Mouse (Mus musculus): ENCODE data around the gene Mbtps1. TPM values are rescaled to one million over a fixed set of nuclear protein-coding genes. Genes with fewer than 3 reads are reported as not detected.
A peak's percentile ranks its signal among the peaks of the same experiment; 100 is the strongest.

Gene Mbtps1
- total and polyA plus RNA-seq, 3 experiments = 33.1 to 59.9 TPM; not detected in 1

- Histone ChIP-seq H3K36me3 (ENCODE audit: control insufficient read depth in 1 of 2, insufficient read depth in 2 of 2, low read length in 2 of 2) (peaks cover 17 to 26% of the 10 kb centered on the region in 2 experiments), H3K79me2 (ENCODE audit: control insufficient read depth, insufficient read depth, low read length, poor library complexity) (no peaks in the 10 kb centered on the region), H3K27ac (ENCODE audit: control insufficient read depth, low read depth, low read length) (peak overlapping the region; percentile 75), H3K27me3 (ENCODE audit: control insufficient read depth in 1 of 2, insufficient read depth in 2 of 2, low read length in 2 of 2) (no peaks in the 10 kb centered on the region), H3K4me3 (ENCODE audit: control insufficient read depth in 1 of 2, insufficient read depth in 1 of 2, low read depth in 2 of 2, low read length in 2 of 2) (no peak overlapping the region), H3K9me3 (replicated peaks; ENCODE audit: insufficient read depth, low read length) (no peaks in the 10 kb centered on the region), H3K4me1 (ENCODE audit: control insufficient read depth in 1 of 2, insufficient read depth in 2 of 2, low read length in 2 of 2) (peaks cover 25 to 29% of the 10 kb centered on the region in 2 experiments), H3K9ac (ENCODE audit: control insufficient read depth, low read depth, low read length, poor library complexity, severe bottlenecking) (no peak overlapping the region)
- DNase-seq (ENCODE audit: low read depth, low spot score) = peak; percentile 13
- no peak for TF ChIP-seq TBP (IDR thresholded peaks at IDR 0.05; ENCODE audit: low read depth, low read length)
- 0 out of 2 replicates have a peak, but pooled peaks have one; percentile 25 for TF ChIP-seq MXI1 (IDR thresholded peaks at IDR 0.05; ENCODE audit: low read depth, low read length)
Measured at GRCm38 (mm10) chr8:119515767-119516166, 42.8 kb downstream of the Mbtps1 start.

DNA sequence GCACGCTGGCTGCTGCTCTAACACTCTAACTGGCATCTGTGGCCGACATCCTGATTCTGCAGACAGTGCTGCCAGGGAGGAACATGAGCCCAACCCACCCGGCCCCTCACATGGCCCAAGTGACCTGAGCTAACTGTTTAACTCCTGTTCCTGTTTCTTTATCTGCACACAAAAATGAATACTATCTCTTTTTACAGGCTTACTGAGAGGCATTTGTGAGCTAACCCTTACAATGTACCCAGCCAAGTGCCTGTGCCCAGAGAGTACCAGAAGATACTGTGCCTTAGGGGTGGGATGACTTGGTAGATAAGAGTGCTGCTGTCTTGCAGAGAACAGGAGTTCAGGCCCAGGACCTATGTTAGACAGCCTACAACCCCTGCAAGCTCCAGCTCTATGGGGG is 43.6 kb downstream of the Mbtps1 start:
- H3K36me3 ChIP-seq (ENCODE audit: control insufficient read depth in 1 of 2, insufficient read depth in 2 of 2, low read length in 2 of 2) = peaks cover 16 to 26% of the 10 kb centered on the region in 2 experiments
- no peak overlapping the region for H3K4me3 ChIP-seq (ENCODE audit: control insufficient read depth in 1 of 2, insufficient read depth in 1 of 2, low read depth in 2 of 2, low read length in 2 of 2)
- peak overlapping the region; percentile 75 for H3K27ac ChIP-seq (ENCODE audit: control insufficient read depth, low read depth, low read length)
- no peaks in the 10 kb centered on the region for H3K27me3 ChIP-seq (ENCODE audit: control insufficient read depth in 1 of 2, insufficient read depth in 2 of 2, low read length in 2 of 2)
- H3K4me1 ChIP-seq (ENCODE audit: control insufficient read depth in 1 of 2, insufficient read depth in 2 of 2, low read length in 2 of 2) = peaks cover 24 to 29% of the 10 kb centered on the region in 2 experiments
- no peaks in the 10 kb centered on the region for H3K79me2 ChIP-seq (ENCODE audit: control insufficient read depth, insufficient read depth, low read length, poor library complexity)
- TF ChIP-seq MYB (IDR thresholded peaks at IDR 0.05; ENCODE audit: low read depth, low read length) (peak; percentile 75), TBP (IDR thresholded peaks at IDR 0.05; ENCODE audit: low read depth, low read length) (0 out of 2 replicates have a peak, but pooled peaks have one; percentile 38), POLR2AphosphoS2 (IDR thresholded peaks at IDR 0.05; ENCODE audit: low read length) (0 out of 2 replicates have a peak, but pooled peaks have one; percentile 30), ZNF384 (IDR thresholded peaks at IDR 0.05; ENCODE audit: low read depth, low read length) (no peak), RAD21 (IDR thresholded peaks at IDR 0.05; ENCODE audit: low read depth, low read length) (no peak), RCOR1 (IDR thresholded peaks at IDR 0.05; ENCODE audit: low read depth, low read length) (peak; percentile 66), TAL1 (IDR thresholded peaks at IDR 0.05; ENCODE audit: low read length) (peak; percentile 85), EP300 (IDR thresholded peaks at IDR 0.05; ENCODE audit: low read depth in 1 of 2, low read length in 2 of 2) (peak; percentile 96 to 97), USF1 (IDR thresholded peaks at IDR 0.05; ENCODE audit: low read depth, low read length) (peak; percentile 63; the same call in 1 of the 2 replicates), MAZ (IDR thresholded peaks at IDR 0.05; ENCODE audit: low read depth, low read length) (peak; percentile 52; the same call in 1 of the 2 replicates), TCF12 (IDR thresholded peaks at IDR 0.05; ENCODE audit: low read depth, low read length) (peak; percentile 95), MAX (IDR thresholded peaks at IDR 0.05; ENCODE audit: low read length) (peak; percentile 41; the same call in 1 of the 2 replicates), MXI1 (IDR thresholded peaks at IDR 0.05; ENCODE audit: low read depth, low read length) (peak; percentile 81), GATA1 (IDR thresholded peaks at IDR 0.05; ENCODE audit: low read depth, low read length) (peak; percentile 96), SIN3A (IDR thresholded peaks at IDR 0.05; ENCODE audit: low read length) (peak; percentile 63), ETS1 (IDR thresholded peaks at IDR 0.05; ENCODE audit: low read depth, low read length) (peak; percentile 88), NRF1 (IDR thresholded peaks at IDR 0.05; ENCODE audit: insufficient read depth, low read depth, low read length, poor library complexity, severe bottlenecking) (no peak), MYC (IDR thresholded peaks at IDR 0.05; ENCODE audit: low read depth, low read length) (0 out of 2 replicates have a peak, but pooled peaks have one; percentile 65), POLR2A (IDR thresholded peaks at IDR 0.05; ENCODE audit: control insufficient read depth in 1 of 2, insufficient read depth in 1 of 2, low read depth in 1 of 2, low read length in 2 of 2, poor library complexity in 1 of 2) (no peak; a peak in 1 of 4 replicates)
- H3K9ac ChIP-seq (ENCODE audit: control insufficient read depth, low read depth, low read length, poor library complexity, severe bottlenecking) = no peak overlapping the region
- no peaks in the 10 kb centered on the region for H3K9me3 ChIP-seq (replicated peaks; ENCODE audit: insufficient read depth, low read length)
- DNase-seq (ENCODE audit: low read depth, low spot score) = peak; percentile 87

All from MEL (cell line).